Mouse (Mus musculus) retina, embryonic 14.5 days (tissue): ENCODE results near the gene Phf10.
A peak's percentile ranks its signal among the peaks of the same experiment; 100 is the strongest.
"Not testable (repeated sequence)": the region's sequence is repeated elsewhere in the genome, so short reads cannot be mapped to it uniquely, and the experiment has no call there.

Experiments used
- DNase-seq: peaks from one replicate; pipeline ENCODE4 v3.0.0-alpha.2; 2015; ENCODE audit warnings: low spot score

Phf10 gene

GRCm38 (mm10) chr17:14943009-14943728 is 17.9 kb downstream of the Phf10 start, which contains the start of the genes Wdr27 and 1600012H06Rik:
Wdr27 (minus strand) TSS chr17:14943158.
1600012H06Rik (plus strand) TSS chr17:14943184.
- DNase-seq: peak; percentile 99

GRCm38 (mm10) chr17:14942181-14942580 is 18.9 kb downstream of the Phf10 start:
- not testable (repeated sequence) for DNase-seq

- no peak for DNase-seq
These were observed 25.1 kb downstream of the Phf10 start for GRCm38 (mm10) chr17:14935841-14936605.

- not testable (repeated sequence) for DNase-seq
These were observed 25.8 kb downstream of the Phf10 start for GRCm38 (mm10) chr17:14935280-14935679.

- no peak for DNase-seq
These were observed 29.6 kb downstream of the Phf10 start for GRCm38 (mm10) chr17:14931469-14931868.

- DNase-seq: no peak
These were observed 30.4 kb downstream of the Phf10 start for GRCm38 (mm10) chr17:14930697-14931096.

- no peak for DNase-seq
These were observed 32.4 kb downstream of the Phf10 start for GRCm38 (mm10) chr17:14928631-14929030.

- no peak for DNase-seq
These were observed 33.3 kb downstream of the Phf10 start for GRCm38 (mm10) chr17:14927644-14928218.

GRCm38 (mm10) chr17:14921582-14921981 is 39.5 kb downstream of the Phf10 start:
- no peak for DNase-seq

GRCm38 (mm10) chr17:14917866-14918265 is 43.2 kb downstream of the Phf10 start:
- DNase-seq: no peak

GRCm38 (mm10) chr17:14914401-14914800 is 46.7 kb downstream of the Phf10 start:
- DNase-seq: no peak

- DNase-seq: no peak
These were observed 48.1 kb downstream of the Phf10 start for GRCm38 (mm10) chr17:14912981-14913380.

GRCm38 (mm10) chr17:14912420-14912819 is 48.7 kb downstream of the Phf10 start:
- peak; percentile 28 for DNase-seq

GRCm38 (mm10) chr17:14910771-14911170 is 50.3 kb downstream of the Phf10 start:
- DNase-seq: no peak

GRCm38 (mm10) chr17:14909331-14909730 is 51.7 kb downstream of the Phf10 start:
- DNase-seq: no peak

GRCm38 (mm10) chr17:14907136-14907535 is 53.9 kb downstream of the Phf10 start:
- DNase-seq: no peak

- DNase-seq: no peak
These were observed 54.5 kb downstream of the Phf10 start for GRCm38 (mm10) chr17:14906611-14907010.

GRCm38 (mm10) chr17:14904637-14905265 is 56.3 kb downstream of the Phf10 start:
- peak; percentile 88 for DNase-seq

- DNase-seq: no peak
These were observed 56.9 kb downstream of the Phf10 start for GRCm38 (mm10) chr17:14904206-14904605.

GRCm38 (mm10) chr17:14903212-14903611 is 57.9 kb downstream of the Phf10 start:
- no peak for DNase-seq

GRCm38 (mm10) chr17:14898972-14899371 is 62.1 kb downstream of the Phf10 start:
- DNase-seq: no peak

- DNase-seq: not testable (repeated sequence)
These were observed 66.0 kb downstream of the Phf10 start for GRCm38 (mm10) chr17:14895058-14895457.
